Mouse (Mus musculus) liver, postnatal 0 days (tissue): Measurements from ENCODE around the gene Gm11634.

ENCODE experiments used
- CTCF ChIP-seq: sonication (generic); IDR thresholded peaks from 2 replicates; pipeline ENCODE4 v1.5.1; 2016; ENCODE audit warnings: antibody characterized with exemption, low read depth
- EP300 ChIP-seq: IDR thresholded peaks from 2 replicates; pipeline ENCODE4 v1.6.1; 2016; ENCODE audit warnings: antibody characterized with exemption, low read depth, mild to moderate bottlenecking

DNA sequence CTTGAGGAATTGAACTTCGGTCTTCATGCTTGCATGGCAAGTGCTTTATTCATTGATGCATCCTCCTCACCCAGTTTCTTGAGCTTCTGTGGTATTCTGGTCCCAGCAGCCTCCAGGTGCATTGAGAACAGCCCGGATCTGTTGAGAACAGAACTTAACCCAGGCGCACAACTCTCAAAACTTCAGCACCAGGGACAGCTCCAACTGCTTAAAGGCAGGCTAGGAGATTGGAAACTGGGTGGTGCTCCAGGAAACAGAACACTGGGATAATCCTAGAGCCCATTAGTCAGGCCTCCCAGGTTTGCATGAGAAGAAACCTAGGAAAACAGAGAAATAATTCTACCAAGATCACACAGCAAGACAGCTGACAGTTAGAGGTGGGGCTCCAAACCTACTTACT is 3.4 kb upstream of the Gm11634 start:
- no peak for TF ChIP-seq CTCF
- TF ChIP-seq EP300, result no peak
